Mouse (Mus musculus) ES-E14 (cell line): Measurements from ENCODE around the gene Hist1h2bg.

ENCODE experiments used
- CHD2 ChIP-seq: IDR thresholded peaks from 2 replicates; pipeline ENCODE4 v1.6.1; 2014; ENCODE audit warnings: mild to moderate bottlenecking, low read depth, low read length, inconsistent platforms
- HCFC1 ChIP-seq: IDR thresholded peaks from 2 replicates; pipeline ENCODE4 v1.6.1; 2012; ENCODE audit warnings: low read length, inconsistent platforms, borderline replicate concordance; ENCODE audit not compliant: insufficient read depth
- MAFK ChIP-seq: IDR thresholded peaks from 2 replicates; pipeline ENCODE4 v1.6.1; 2014; ENCODE audit warnings: mild to moderate bottlenecking, low read depth, low read length, inconsistent platforms; ENCODE audit not compliant: insufficient read depth
- ZNF384 ChIP-seq: IDR thresholded peaks from 2 replicates; pipeline ENCODE4 v1.6.1; 2012; ENCODE audit warnings: low read depth, low read length, inconsistent platforms

GRCm38 (mm10) chr13:23576351-23576881 lies 5.2 kb downstream of the Hist1h2bg start:
- no peak for TF ChIP-seq MAFK
- no peak for TF ChIP-seq HCFC1
- TF ChIP-seq ZNF384: no peak
- no peak for TF ChIP-seq CHD2
